Mouse (Mus musculus) lung, embryonic 16.5 days (tissue): Measurements from ENCODE around the gene Defa22. TPM values are rescaled to one million over a fixed set of nuclear protein-coding genes. Genes with fewer than 3 reads are reported as not detected.
"Not testable (repeated sequence)": the region's sequence is repeated elsewhere in the genome, so short reads cannot be mapped to it uniquely, and the experiment has no call there.

ENCODE experiments used
- ATAC-seq: fragments of 200-750 bp; cut with Nextera tagmentation; 2 replicates; pipeline ENCODE4 v1.8.0; 2017; ENCODE audit warnings: low read depth, mild to moderate bottlenecking, moderate library complexity
- H3K27ac ChIP-seq: fragments of 300-500 bp; sonication (generic); 2 replicates; pipeline ENCODE4 v1.5.1; 2014; ENCODE audit warnings: mild to moderate bottlenecking, control low read depth, low read length
- H3K27me3 ChIP-seq: fragments of 300-500 bp; sonication (generic); 2 replicates; pipeline ENCODE4 v1.6.1; 2014; ENCODE audit warnings: low read depth, low read length, mixed read lengths; ENCODE audit not compliant: control insufficient read depth, insufficient read depth
- H3K36me3 ChIP-seq: fragments of 300-500 bp; sonication (generic); 2 replicates; pipeline ENCODE4 v1.6.1; 2014; ENCODE audit warnings: low read length; ENCODE audit not compliant: control insufficient read depth, insufficient read depth
- H3K4me1 ChIP-seq: fragments of 300-500 bp; sonication (generic); replicated peaks from 2 replicates; pipeline ENCODE4 v1.6.1; 2014; ENCODE audit warnings: low read length, mixed read lengths; ENCODE audit not compliant: control insufficient read depth, insufficient read depth
- H3K4me2 ChIP-seq: fragments of 300-500 bp; sonication (generic); 2 replicates; pipeline ENCODE4 v1.6.1; 2014; ENCODE audit warnings: low read depth, low read length, control low read depth
- H3K4me3 ChIP-seq: fragments of 300-500 bp; sonication (generic); 2 replicates; pipeline ENCODE4 v1.5.1; 2014; ENCODE audit warnings: mild to moderate bottlenecking, low read length, control low read depth
- H3K9ac ChIP-seq: fragments of 300-500 bp; sonication (generic); 2 replicates; pipeline ENCODE4 v1.6.1; 2014; ENCODE audit warnings: low read length, control low read depth
- H3K9me3 ChIP-seq: fragments of 300-500 bp; sonication (generic); 2 replicates; pipeline ENCODE4 v1.6.1; 2016; ENCODE audit warnings: low read length; ENCODE audit not compliant: control insufficient read depth
- WGBS: fragments of 180-500 bp; shearing (Covaris S2); extraction: QIAGEN DNeasy Blood & Tissue Kit; methylation state at CpG from one replicate; pipeline ENCODE4 v1.1.7; 2014; 5-methylcytosine and 5-hydroxymethylcytosine counted together
- polyA plus RNA-seq: library from polyadenylated mRNA; unstranded; fragments of >200 nt; fragmentation: Nextera tagmentation; extraction: Ambion mirVana; gene quantifications from 2 replicates; pipeline ENCODE4 v1.2.1, GENCODE M21; 2015

The Defa22 gene
- not detected in 2 replicates for polyA plus RNA-seq

GRCm38 (mm10) chr8:21161977-21162376, at the start of gene Defa22:
TSS of gene Defa22 (plus strand) at chr8:21162277.
- H3K27ac ChIP-seq, H3K36me3 ChIP-seq, H3K4me1 ChIP-seq, ATAC-seq, H3K9ac ChIP-seq, H3K4me2 ChIP-seq, H3K9me3 ChIP-seq, H3K27me3 ChIP-seq, H3K4me3 ChIP-seq: not testable (repeated sequence)
- WGBS = no CpG with 5 or more reads among the region's 1 CpGs

- H3K4me2 ChIP-seq, H3K4me3 ChIP-seq, ATAC-seq, H3K27me3 ChIP-seq, H3K27ac ChIP-seq, H3K9me3 ChIP-seq, H3K4me1 ChIP-seq, H3K9ac ChIP-seq, H3K36me3 ChIP-seq: not testable (repeated sequence)
- 58% methylated on average over 3 of the region's 3 CpGs for WGBS
These were observed 27.7 kb upstream of the Defa22 start, which contains the start of gene Defa30 for GRCm38 (mm10) chr8:21134342-21134741. TSS of gene Defa30 (plus strand) at chr8:21134642.

- H3K4me3 ChIP-seq, H3K27ac ChIP-seq, H3K27me3 ChIP-seq, H3K4me2 ChIP-seq, ATAC-seq, H3K4me1 ChIP-seq, H3K9ac ChIP-seq, H3K9me3 ChIP-seq, H3K36me3 ChIP-seq: not testable (repeated sequence)
- no CpG with 5 or more reads among the region's 1 CpGs for WGBS
These were observed 29.2 kb downstream of the Defa22 start, which contains the start of gene Defa31 for GRCm38 (mm10) chr8:21191314-21191713. TSS of gene Defa31 (plus strand) at chr8:21191614.

GRCm38 (mm10) chr8:21201261-21201660, 39.2 kb downstream of the Defa22 start, which contains the start of gene Gm15293:
TSS of gene Gm15293 (plus strand) at chr8:21201561.
- H3K4me3 ChIP-seq, H3K9ac ChIP-seq, H3K27me3 ChIP-seq, ATAC-seq, H3K4me2 ChIP-seq, H3K27ac ChIP-seq, H3K4me1 ChIP-seq, H3K9me3 ChIP-seq, H3K36me3 ChIP-seq: not testable (repeated sequence)
- no CpG with 5 or more reads among the region's 1 CpGs for WGBS

Other genes with a start within 250 kb of the Defa22 start
- not detected in 2 replicates for gene Gm6040, start 240.2 kb upstream of the Defa22 start, polyA plus RNA-seq
- gene AY761185, start 217.6 kb upstream of the Defa22 start, polyA plus RNA-seq = not detected in 2 replicates
- not detected in 2 replicates for gene Defa21, start 136.7 kb upstream of the Defa22 start, polyA plus RNA-seq
- gene Defa23, start 107.2 kb upstream of the Defa22 start, polyA plus RNA-seq = not detected in 2 replicates
- gene Defa35, start 97.2 kb upstream of the Defa22 start, polyA plus RNA-seq = not detected in 2 replicates
- gene Defa25, start 77.8 kb upstream of the Defa22 start, polyA plus RNA-seq = not detected in 2 replicates
- not detected in 2 replicates for gene Gm14851, start 66.2 kb upstream of the Defa22 start, polyA plus RNA-seq
- not detected in 2 replicates for gene Defa30, start 27.6 kb upstream of the Defa22 start, polyA plus RNA-seq
- gene Defa31, start 29.3 kb downstream of the Defa22 start, polyA plus RNA-seq = not detected in 2 replicates
- not detected in 2 replicates for gene Gm15293, start 39.3 kb downstream of the Defa22 start, polyA plus RNA-seq
- not detected in 2 replicates for gene Gm15292, start 87.5 kb downstream of the Defa22 start, polyA plus RNA-seq
- not detected in 2 replicates for gene Defa27, start 153.3 kb downstream of the Defa22 start, polyA plus RNA-seq
- gene Defa29, start 164.7 kb downstream of the Defa22 start, polyA plus RNA-seq = not detected in 2 replicates
- not detected in 2 replicates for gene Defa2, start 216.2 kb downstream of the Defa22 start, polyA plus RNA-seq
- gene Defa33, start 229.5 kb downstream of the Defa22 start, polyA plus RNA-seq = not detected in 2 replicates